Comparison of ENCODE assay signal across 24 mouse cellular contexts in genomic region chr8:91358016-91358415, GRCm38 (mm10).
"Had no signal": no experiment of that assay in that cellular context is flagged by ENCODE, and none has a peak within 500 bp of the region (broad histone marks: within the 10 kb centered on the region; RNA-seq: fewer than 3 reads in every experiment).

No protein-coding gene starts in this region.

- H3K4me3 ChIP-seq: embryonic facial prominence, embryonic 10.5 days; embryonic facial prominence, embryonic 12.5 days; embryonic facial prominence, embryonic 13.5 days; embryonic facial prominence, embryonic 15.5 days; erythroblast, embryonic 14.5 days; forebrain, embryonic 10.5 days; forebrain, embryonic 12.5 days; forebrain, embryonic 13.5 days; forebrain, embryonic 15.5 days; gastrocnemius, adult 2 months; heart, adult 2 months had no signal

- H3K27ac ChIP-seq: embryonic facial prominence, embryonic 10.5 days; embryonic facial prominence, embryonic 12.5 days; embryonic facial prominence, embryonic 13.5 days; embryonic facial prominence, embryonic 15.5 days; forebrain, embryonic 10.5 days; forebrain, embryonic 12.5 days; forebrain, embryonic 13.5 days; forebrain, embryonic 15.5 days; gastrocnemius, adult 2 months; heart, adult 2 months had no signal

- H3K9ac ChIP-seq: embryonic facial prominence, embryonic 12.5 days; embryonic facial prominence, embryonic 13.5 days; embryonic facial prominence, embryonic 15.5 days; forebrain, embryonic 12.5 days; forebrain, embryonic 13.5 days; forebrain, embryonic 15.5 days; forebrain, postnatal 0 days had no signal

- H3K4me2 ChIP-seq: embryonic facial prominence, embryonic 12.5 days; embryonic facial prominence, embryonic 13.5 days; embryonic facial prominence, embryonic 15.5 days; forebrain, embryonic 12.5 days; forebrain, embryonic 13.5 days; forebrain, embryonic 15.5 days had no signal

- H3K27me3 ChIP-seq: embryonic facial prominence, embryonic 12.5 days; embryonic facial prominence, embryonic 13.5 days; embryonic facial prominence, embryonic 15.5 days; forebrain, embryonic 15.5 days had no signal

- DNase-seq: cerebellum, adult 8-10 months; cerebellum, adult 9-10 months; cerebellum, adult 9-11 months; cerebellum, postnatal 36 days; embryo, embryonic 11 days; forebrain, postnatal 0 days; gastrocnemius, adult 2 months; gastrocnemius, postnatal 10 days; gastrocnemius, postnatal 14 days; gastrocnemius, postnatal 25 days; gastrocnemius, postnatal 36 days; heart, adult 18-20 months; heart, adult 2 months had no signal

- ATAC-seq: forebrain, embryonic 13.5 days; forebrain, embryonic 14.5 days; forebrain, embryonic 15.5 days; forebrain, embryonic 16.5 days; forebrain, postnatal 0 days had no signal

- H3K9me3 ChIP-seq: embryonic facial prominence, embryonic 10.5 days; embryonic facial prominence, embryonic 12.5 days; embryonic facial prominence, embryonic 13.5 days; embryonic facial prominence, embryonic 15.5 days; forebrain, embryonic 10.5 days; forebrain, embryonic 12.5 days; forebrain, embryonic 13.5 days; forebrain, embryonic 15.5 days had no signal

- H3K36me3 ChIP-seq: embryonic facial prominence, embryonic 10.5 days; embryonic facial prominence, embryonic 12.5 days; embryonic facial prominence, embryonic 13.5 days; embryonic facial prominence, embryonic 15.5 days; forebrain, embryonic 12.5 days; forebrain, embryonic 15.5 days had no signal
